In the genomic region with DNA sequence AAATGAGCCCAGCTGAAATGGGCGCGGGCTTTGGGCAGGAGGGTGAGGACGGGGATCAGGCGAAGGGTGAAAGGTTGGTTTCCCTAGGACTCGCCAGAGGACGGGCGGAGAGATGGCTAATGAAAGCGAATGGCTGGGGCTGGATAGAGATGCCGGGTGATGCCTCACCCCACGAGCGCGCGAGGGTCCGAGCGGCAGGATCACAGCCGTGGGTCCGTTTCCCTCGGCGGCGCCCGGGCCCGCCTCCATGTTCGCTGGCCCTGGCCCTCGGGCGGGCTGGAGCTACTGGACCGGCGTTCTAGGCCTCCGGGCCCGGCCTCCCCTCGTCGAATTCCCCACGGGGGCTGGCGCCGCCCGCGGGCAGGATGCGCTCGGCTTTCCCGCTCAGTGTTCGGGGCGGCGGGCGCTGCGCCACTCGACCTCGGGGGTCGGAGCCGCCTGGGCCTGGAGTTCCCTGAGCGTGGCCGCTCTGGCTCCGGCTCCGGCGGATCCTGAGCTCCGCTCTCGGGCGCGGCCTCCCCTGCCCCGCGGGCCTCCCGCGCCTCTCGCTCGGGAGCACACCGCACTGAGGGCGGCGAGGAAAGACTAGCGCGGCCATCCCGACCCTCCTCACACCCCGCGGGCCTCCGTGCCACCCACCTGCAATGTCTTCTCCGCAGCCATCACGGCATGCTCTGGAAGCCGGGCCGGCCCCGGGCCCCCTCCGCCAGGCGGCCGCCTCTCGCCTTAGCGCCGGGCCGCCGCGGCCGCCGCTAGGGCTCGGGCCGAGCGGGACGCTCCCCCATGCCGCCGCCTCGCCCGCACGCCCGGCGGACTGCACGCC, we compare ENCODE assay signal across 8 mouse cellular contexts. TPM values are rescaled to one million over a fixed set of nuclear protein-coding genes. Genes with fewer than 3 reads are reported as not detected.
A peak's percentile ranks its signal among the peaks of the same experiment; 100 is the strongest.
DNase-seq lines count a peak whose midpoint lies in the region; ATAC-seq and TF ChIP-seq lines count a peak whose summit lies in the region.

A gene (minus strand): TSS at position 710 of the 823 bp plus-strand sequence.

- H3K9ac ChIP-seq in MEL (ENCODE audit: control insufficient read depth, low read depth, low read length, poor library complexity, severe bottlenecking), result peak within 1 kb of the TSS; percentile 80
- H3K9ac ChIP-seq in forebrain, embryonic 15.5 days (replicated peaks), result peak within 1 kb of the TSS; percentile 97
- peak within 1 kb of the TSS; percentile 90 for H3K9ac ChIP-seq in lung, embryonic 14.5 days

- intact Hi-C loops in heart, postnatal 25 days (cut with DNase I), result loop anchor here (2.0 to 5.0 kb wide), 3 partner anchors 36 to 206 kb away; a partner anchor contains a TSS

- DNase-seq in MEL (ENCODE audit: low read depth, low spot score), result peak; percentile 34
- DNase-seq in cerebellum, adult 11-12 months, result peak; percentile 58
- peak; percentile 46 for DNase-seq in heart, postnatal 25 days (ENCODE audit: low spot score)
- DNase-seq in layer of hippocampus, adult 18-20 months (ENCODE audit: low spot score in 2 of 2), result peak; percentile 15 to 59
- DNase-seq in lung, embryonic 14.5 days, result peak; percentile 76
- peak; percentile 26 for DNase-seq in ovary, adult 18-20 months (ENCODE audit: low spot score)
- DNase-seq in thymus, postnatal 10 days (ENCODE audit: low spot score in 2 of 2), result peak; percentile 9 to 43

- peaks cover 0 to 27% of the 10 kb centered on the region in 2 experiments; a peak in 2 of 4 replicates for H3K36me3 ChIP-seq in MEL (ENCODE audit: control insufficient read depth in 1 of 2, insufficient read depth in 2 of 2, low read length in 2 of 2)
- H3K36me3 ChIP-seq in forebrain, embryonic 15.5 days, result no peaks in the 10 kb centered on the region
- H3K36me3 ChIP-seq in lung, embryonic 14.5 days (ENCODE audit: insufficient read depth), result no peaks in the 10 kb centered on the region

- peak; percentile 78 for ATAC-seq in forebrain, embryonic 15.5 days (replicated peaks)
- peak; percentile 82 for ATAC-seq in lung, embryonic 14.5 days (ENCODE audit: insufficient read depth)

- H3K4me1 ChIP-seq in MEL (ENCODE audit: control insufficient read depth in 1 of 2, insufficient read depth in 2 of 2, low read length in 2 of 2), result peaks cover 4 to 35% of the 10 kb centered on the region in 2 experiments
- H3K4me1 ChIP-seq in forebrain, embryonic 15.5 days, result peaks cover 44% of the 10 kb centered on the region
- H3K4me1 ChIP-seq in lung, embryonic 14.5 days (ENCODE audit: insufficient read depth), result peaks cover 4% of the 10 kb centered on the region

- peak within 1 kb of the TSS; percentile 86 to 88 for H3K4me3 ChIP-seq in MEL (ENCODE audit: control insufficient read depth in 1 of 2, insufficient read depth in 1 of 2, low read depth in 2 of 2, low read length in 2 of 2)
- H3K4me3 ChIP-seq in forebrain, embryonic 15.5 days, result peak within 1 kb of the TSS; percentile 93
- H3K4me3 ChIP-seq in lung, embryonic 14.5 days (ENCODE audit: low read depth, low read length), result peak within 1 kb of the TSS; percentile 81

- H3K27ac ChIP-seq in MEL (ENCODE audit: control insufficient read depth, low read depth, low read length), result peak within 1 kb of the TSS; percentile 28; the same call in 1 of the 2 replicates
- H3K27ac ChIP-seq in forebrain, embryonic 15.5 days (replicated peaks), result peak within 1 kb of the TSS; percentile 97
- H3K27ac ChIP-seq in lung, embryonic 14.5 days (ENCODE audit: low read depth), result peak within 1 kb of the TSS; percentile 93

- H3K27me3 ChIP-seq in MEL (ENCODE audit: control insufficient read depth in 1 of 2, insufficient read depth in 2 of 2, low read length in 2 of 2), result no peaks in the 10 kb centered on the region
- no peaks in the 10 kb centered on the region for H3K27me3 ChIP-seq in forebrain, embryonic 15.5 days
- H3K27me3 ChIP-seq in lung, embryonic 14.5 days (ENCODE audit: insufficient read depth, low read length), result peaks cover 7% of the 10 kb centered on the region; the same call in 1 of the 2 replicates

- no peak; a peak in 1 of 4 replicates for TF ChIP-seq POLR2A in MEL (IDR thresholded peaks at IDR 0.05; ENCODE audit: control insufficient read depth in 1 of 2, insufficient read depth in 1 of 2, low read depth in 1 of 2, low read length in 2 of 2, poor library complexity in 1 of 2)

- H3K9me3 ChIP-seq in MEL (replicated peaks; ENCODE audit: insufficient read depth, low read length), result no peaks in the 10 kb centered on the region
- H3K9me3 ChIP-seq in forebrain, embryonic 15.5 days, result no peaks in the 10 kb centered on the region
- no peaks in the 10 kb centered on the region for H3K9me3 ChIP-seq in lung, embryonic 14.5 days (ENCODE audit: low read depth, low read length)

- WGBS in forebrain, embryonic 15.5 days, result under 1% methylated on average over 99 of the region's 100 CpGs
- WGBS in lung, embryonic 14.5 days, result under 1% methylated on average over 99 of the region's 100 CpGs

- H3K79me2 ChIP-seq in MEL (ENCODE audit: control insufficient read depth, insufficient read depth, low read length, poor library complexity), result peaks cover 8% of the 10 kb centered on the region

- TF ChIP-seq CTCF in MEL (IDR thresholded peaks at IDR 0.05 in 2 of 3, conservative IDR thresholded peaks at IDR 0.05 in 1 of 3; ENCODE audit: control insufficient read depth in 1 of 3, insufficient read depth in 1 of 3, low read depth in 2 of 3, low read length in 3 of 3, poor library complexity in 1 of 3, severe bottlenecking in 1 of 3), result no peak
- TF ChIP-seq CTCF in lung, embryonic 14.5 days (IDR thresholded peaks at IDR 0.05; ENCODE audit: low read depth), result no peak

- TF ChIP-seq EP300 in MEL (IDR thresholded peaks at IDR 0.05; ENCODE audit: low read depth in 1 of 2, low read length in 2 of 2), result no peak

- no peak for TF ChIP-seq RAD21 in MEL (IDR thresholded peaks at IDR 0.05; ENCODE audit: low read depth, low read length)

- peak within 1 kb of the TSS; percentile 85 for H3K4me2 ChIP-seq in forebrain, embryonic 15.5 days (replicated peaks)
- peak within 1 kb of the TSS; percentile 76 for H3K4me2 ChIP-seq in lung, embryonic 14.5 days

TF ChIP-seq in MEL, 35 proteins besides CTCF, POLR2A, EP300 and RAD21:
- no peak for TF ChIP-seq CHD1 (IDR thresholded peaks at IDR 0.05; ENCODE audit: low read depth, low read length)
- TF ChIP-seq MXI1 (IDR thresholded peaks at IDR 0.05; ENCODE audit: low read depth, low read length), result no peak
- TF ChIP-seq JUND (IDR thresholded peaks at IDR 0.05; ENCODE audit: low read depth, low read length), result no peak
- TF ChIP-seq USF2 (IDR thresholded peaks at IDR 0.05; ENCODE audit: borderline replicate concordance in 1 of 2, insufficient read depth in 1 of 2, low read depth in 1 of 2, low read length in 2 of 2), result no peak
- no peak for TF ChIP-seq TBP (IDR thresholded peaks at IDR 0.05; ENCODE audit: low read depth, low read length)
- no peak for TF ChIP-seq BHLHE40 (IDR thresholded peaks at IDR 0.05; ENCODE audit: borderline replicate concordance, low read depth, low read length)
- TF ChIP-seq MAZ (IDR thresholded peaks at IDR 0.05; ENCODE audit: low read depth, low read length), result no peak
- no peak for TF ChIP-seq MEF2A (IDR thresholded peaks at IDR 0.05; ENCODE audit: extremely low read depth, insufficient replicate concordance, low read depth, low read length, poor library complexity, severe bottlenecking)
- no peak for TF ChIP-seq USF1 (IDR thresholded peaks at IDR 0.05; ENCODE audit: low read depth, low read length)
- no peak for TF ChIP-seq GABPA (IDR thresholded peaks at IDR 0.05; ENCODE audit: low read depth, low read length)
- no peak for TF ChIP-seq MYB (IDR thresholded peaks at IDR 0.05; ENCODE audit: low read depth, low read length)
- TF ChIP-seq ELF1 (IDR thresholded peaks at IDR 0.05; ENCODE audit: low read depth, low read length), result no peak
- no peak for TF ChIP-seq CHD2 (IDR thresholded peaks at IDR 0.05; ENCODE audit: low read length)
- TF ChIP-seq ZMIZ1 (IDR thresholded peaks at IDR 0.05; ENCODE audit: low read depth, low read length), result no peak
- no peak for TF ChIP-seq ZC3H11A (IDR thresholded peaks at IDR 0.05; ENCODE audit: low read depth, low read length)
- no peak for TF ChIP-seq POLR2AphosphoS5 (IDR thresholded peaks at IDR 0.05; ENCODE audit: borderline replicate concordance, low read depth, low read length)
- no peak for TF ChIP-seq ZKSCAN1 (IDR thresholded peaks at IDR 0.05; ENCODE audit: low read depth, low read length)
- no peak; the same call in 1 of the 2 replicates for TF ChIP-seq UBTF (IDR thresholded peaks at IDR 0.05; ENCODE audit: borderline replicate concordance, insufficient read depth, low read depth, low read length)
- no peak for TF ChIP-seq MYC (IDR thresholded peaks at IDR 0.05; ENCODE audit: low read depth, low read length)

RNA-seq across cellular contexts. Expression of the gene that starts here (rescaled TPM):
- 1.3 and 1.7 TPM in 2 replicates for total RNA-seq in MEL (2012; rRNA removed)
- polyA plus RNA-seq in MEL (2012; ENCODE audit: insufficient read depth in 1 of 2, insufficient read length in 2 of 2, low read depth in 1 of 2, low replicate concordance in 2 of 2, missing spikeins in 1 of 2), result 1 to 10 TPM in 1 of 2 experiments, not detected in 1; 1.3 TPM
- polyA plus RNA-seq in forebrain, embryonic 15.5 days (2015; fragmentation: Nextera tagmentation; extraction: Ambion mirVana), result 7.2 TPM in 2 replicates
- 1 to 10 TPM; 8.1 to 9.2 TPM for total RNA-seq in heart, postnatal 25 days (2021)
- 10 to 100 TPM; 12.3 to 14.1 TPM for total RNA-seq in layer of hippocampus, adult 18-20 months (2021)
- polyA plus RNA-seq in lung, embryonic 14.5 days (2014; fragmentation: Nextera tagmentation; extraction: Ambion mirVana), result 4.5 and 4.7 TPM in 2 replicates

Comparison
In these comparisons a context has a peak if more than half of its experiments do, and no peak if none do; other contexts are left out.
1. Peak in every context shown above with its lines: DNase-seq, ATAC-seq, H3K4me3 ChIP-seq and H3K27ac ChIP-seq.
2. DNase-seq: peak in every context shown above with its lines; median percentile 76 in lung, embryonic 14.5 days; 58 in cerebellum, adult 11-12 months; 46 in heart, postnatal 25 days; 37 in layer of hippocampus, adult 18-20 months; 34 in MEL; 26 in ovary, adult 18-20 months; 26 in thymus, postnatal 10 days.
3. H3K27ac ChIP-seq: peak in every context shown above with its lines; median percentile 97 in forebrain, embryonic 15.5 days; 93 in lung, embryonic 14.5 days; 28 in MEL.